Mouse (Mus musculus): ENCODE data around the gene Hexb. TPM values are rescaled to one million over a fixed set of nuclear protein-coding genes. Genes with fewer than 3 reads are reported as not detected.
A peak's percentile ranks its signal among the peaks of the same experiment; 100 is the strongest.

The Hexb gene
- polyA plus RNA-seq, 1 experiment: 97.1 TPM

- no peak for DNase-seq (ENCODE audit: low read depth in 1 of 2, low spot score in 2 of 2)
- 32% methylated on average over 6 of the region's 6 CpGs for WGBS
- Histone ChIP-seq H3K27me3 (ENCODE audit: control insufficient read depth, insufficient read depth, low read length) (no peaks in the 10 kb centered on the region), H3K4me3 (ENCODE audit: extremely low read depth, insufficient read depth, insufficient read length) (peak overlapping the region; percentile 17), H3K36me3 (ENCODE audit: control insufficient read depth, insufficient read depth, low read length) (peaks cover 7% of the 10 kb centered on the region), H3K27ac (ENCODE audit: insufficient read depth, low read length) (peak overlapping the region; percentile 13; the same call in 1 of the 2 replicates), H3K4me1 (ENCODE audit: control insufficient read depth, insufficient read depth, insufficient read length) (no peaks in the 10 kb centered on the region; the same call in 1 of the 2 replicates)
- no peak for TF ChIP-seq CTCF (IDR thresholded peaks at IDR 0.05; ENCODE audit: extremely low read depth, insufficient read depth, insufficient read length, insufficient replicate concordance)
- TF ChIP-seq POLR2A (IDR thresholded peaks at IDR 0.05; ENCODE audit: low read depth, low read length): no peak
Observed at GRCm38 (mm10) chr13:97242716-97243115, 44.6 kb upstream of the Hexb start.

- TF ChIP-seq CTCF (IDR thresholded peaks at IDR 0.05; ENCODE audit: extremely low read depth, insufficient read depth, insufficient read length, insufficient replicate concordance): no peak
- no peak for TF ChIP-seq POLR2A (IDR thresholded peaks at IDR 0.05; ENCODE audit: low read depth, low read length)
- no peaks in the 10 kb centered on the region; the same call in 1 of the 2 replicates for H3K4me1 ChIP-seq (ENCODE audit: control insufficient read depth, insufficient read depth, insufficient read length)
- no peak for DNase-seq (ENCODE audit: low read depth in 1 of 2, low spot score in 2 of 2)
- peak overlapping the region; percentile 90 for H3K27ac ChIP-seq (ENCODE audit: insufficient read depth, low read length)
- peak overlapping the region; percentile 83 for H3K4me3 ChIP-seq (ENCODE audit: extremely low read depth, insufficient read depth, insufficient read length)
- WGBS: 3% methylated on average over 20 of the region's 20 CpGs
- no peaks in the 10 kb centered on the region for H3K27me3 ChIP-seq (ENCODE audit: control insufficient read depth, insufficient read depth, low read length)
- H3K36me3 ChIP-seq (ENCODE audit: control insufficient read depth, insufficient read depth, low read length): peaks cover 7% of the 10 kb centered on the region
Observed at GRCm38 (mm10) chr13:97241787-97242280, 43.7 kb upstream of the Hexb start.

- Histone ChIP-seq H3K4me1 (ENCODE audit: control insufficient read depth, insufficient read depth, insufficient read length) (no peaks in the 10 kb centered on the region; the same call in 1 of the 2 replicates), H3K27ac (ENCODE audit: insufficient read depth, low read length) (peak within 1 kb of the TSS; percentile 90), H3K36me3 (ENCODE audit: control insufficient read depth, insufficient read depth, low read length) (peaks cover 2% of the 10 kb centered on the region), H3K27me3 (ENCODE audit: control insufficient read depth, insufficient read depth, low read length) (no peaks in the 10 kb centered on the region), H3K4me3 (ENCODE audit: extremely low read depth, insufficient read depth, insufficient read length) (peak within 1 kb of the TSS; percentile 83)
- peak; percentile 79 to 89 for DNase-seq (ENCODE audit: low read depth in 1 of 2, low spot score in 2 of 2)
- WGBS: under 1% methylated on average over 87 of the region's 89 CpGs
- peak; percentile 64; the same call in 1 of the 2 replicates for TF ChIP-seq CTCF (IDR thresholded peaks at IDR 0.05; ENCODE audit: extremely low read depth, insufficient read depth, insufficient read length, insufficient replicate concordance)
- TF ChIP-seq POLR2A (IDR thresholded peaks at IDR 0.05; ENCODE audit: low read depth, low read length): peak; percentile 82
Observed at GRCm38 (mm10) chr13:97240965-97241786, 43.0 kb upstream of the Hexb start, which contains the start of gene Enc1. Gene Enc1 (plus strand): TSS chr13:97241105.

GRCm38 (mm10) chr13:97240279-97240964 lies 42.3 kb upstream of the Hexb start:
- DNase-seq (ENCODE audit: low read depth in 1 of 2, low spot score in 2 of 2): peak in 1 of 2 experiments; percentile 45
- Histone ChIP-seq H3K4me1 (ENCODE audit: control insufficient read depth, insufficient read depth, insufficient read length) (no peaks in the 10 kb centered on the region; the same call in 1 of the 2 replicates), H3K27ac (ENCODE audit: insufficient read depth, low read length) (peak overlapping the region; percentile 80), H3K4me3 (ENCODE audit: extremely low read depth, insufficient read depth, insufficient read length) (peak overlapping the region; percentile 83), H3K36me3 (ENCODE audit: control insufficient read depth, insufficient read depth, low read length) (no peaks in the 10 kb centered on the region), H3K27me3 (ENCODE audit: control insufficient read depth, insufficient read depth, low read length) (no peaks in the 10 kb centered on the region)
- WGBS: under 1% methylated on average over 35 of the region's 36 CpGs
- TF ChIP-seq POLR2A (IDR thresholded peaks at IDR 0.05; ENCODE audit: low read depth, low read length) (no peak), CTCF (IDR thresholded peaks at IDR 0.05; ENCODE audit: extremely low read depth, insufficient read depth, insufficient read length, insufficient replicate concordance) (no peak)

- Histone ChIP-seq H3K27ac (ENCODE audit: insufficient read depth, low read length) (0 out of 2 replicates have a peak overlapping the region, but pooled peaks have one; percentile 11), H3K36me3 (ENCODE audit: control insufficient read depth, insufficient read depth, low read length) (no peaks in the 10 kb centered on the region), H3K27me3 (ENCODE audit: control insufficient read depth, insufficient read depth, low read length) (no peaks in the 10 kb centered on the region), H3K4me3 (ENCODE audit: extremely low read depth, insufficient read depth, insufficient read length) (no peak overlapping the region), H3K4me1 (ENCODE audit: control insufficient read depth, insufficient read depth, insufficient read length) (no peaks in the 10 kb centered on the region; the same call in 1 of the 2 replicates)
- no peak for TF ChIP-seq POLR2A (IDR thresholded peaks at IDR 0.05; ENCODE audit: low read depth, low read length)
- peak; percentile 12; the same call in 1 of the 2 replicates for TF ChIP-seq CTCF (IDR thresholded peaks at IDR 0.05; ENCODE audit: extremely low read depth, insufficient read depth, insufficient read length, insufficient replicate concordance)
- no peak for DNase-seq (ENCODE audit: low read depth in 1 of 2, low spot score in 2 of 2)
- 10% methylated on average over 23 of the region's 23 CpGs for WGBS
Observed at GRCm38 (mm10) chr13:97239343-97240180, 41.4 kb upstream of the Hexb start.

Data from spleen, adult 2 months (tissue).